9 mouse cellular contexts compared by ENCODE assay signal in genomic region chr15:89468577-89468976, GRCm38 (mm10). TPM values are rescaled to one million over a fixed set of nuclear protein-coding genes. Genes with fewer than 3 reads are reported as not detected.
DNase-seq lines count a peak whose midpoint lies in the region; ATAC-seq and TF ChIP-seq lines count a peak whose summit lies in the region.
"Had no signal": no experiment of that assay in that cellular context is flagged by ENCODE, and none has a peak within 500 bp of the region (broad histone marks: within the 10 kb centered on the region; RNA-seq: fewer than 3 reads in every experiment).

No protein-coding gene starts in this region.

- H3K36me3 ChIP-seq in hindbrain, embryonic 15.5 days = peaks cover under 1% of the 10 kb centered on the region; the same call in 1 of the 2 replicates
- H3K36me3 ChIP-seq in hindbrain, embryonic 16.5 days (ENCODE audit: control insufficient read depth, insufficient read depth, low read length) = 0 out of 2 replicates have a peak, but pooled peaks cover under 1% of the 10 kb centered on the region
- no peaks in the 10 kb centered on the region for H3K36me3 ChIP-seq in stomach, postnatal 0 days (ENCODE audit: control insufficient read depth, insufficient read depth, low read length)

- WGBS in hindbrain, embryonic 15.5 days = 26% methylated on average over 2 of the region's 2 CpGs
- 27% methylated on average over 2 of the region's 2 CpGs for WGBS in hindbrain, embryonic 16.5 days
- WGBS in stomach, postnatal 0 days = 24% methylated on average over 2 of the region's 2 CpGs

- no peaks in the 10 kb centered on the region for H3K9me3 ChIP-seq in hindbrain, embryonic 15.5 days
- no peaks in the 10 kb centered on the region for H3K9me3 ChIP-seq in hindbrain, embryonic 16.5 days (ENCODE audit: control insufficient read depth, low read length)
- no peaks in the 10 kb centered on the region for H3K9me3 ChIP-seq in stomach, postnatal 0 days (ENCODE audit: control insufficient read depth, low read length)

- H3K9ac ChIP-seq in hindbrain, embryonic 15.5 days = no peak overlapping the region
- no peak overlapping the region for H3K9ac ChIP-seq in hindbrain, embryonic 16.5 days (ENCODE audit: low read depth, low read length)
- no peak overlapping the region for H3K9ac ChIP-seq in stomach, postnatal 0 days (ENCODE audit: low read length)

- H3K4me2 ChIP-seq in hindbrain, embryonic 15.5 days = no peak overlapping the region
- H3K4me2 ChIP-seq in hindbrain, embryonic 16.5 days (ENCODE audit: low read length) = no peak overlapping the region
- H3K4me2 ChIP-seq in stomach, postnatal 0 days (replicated peaks; ENCODE audit: low read depth) = no peak overlapping the region
- H3K4me2 ChIP-seq: heart, embryonic 11.5 days had no signal

- no peak overlapping the region for H3K4me3 ChIP-seq in hindbrain, embryonic 15.5 days
- no peak overlapping the region for H3K4me3 ChIP-seq in hindbrain, embryonic 16.5 days (ENCODE audit: low read length)
- H3K4me3 ChIP-seq in stomach, postnatal 0 days (ENCODE audit: low read depth, low read length) = no peak overlapping the region

- no peak overlapping the region for H3K27ac ChIP-seq in hindbrain, embryonic 15.5 days (replicated peaks)
- no peak overlapping the region for H3K27ac ChIP-seq in hindbrain, embryonic 16.5 days (ENCODE audit: low read depth, low read length)
- no peak overlapping the region for H3K27ac ChIP-seq in stomach, postnatal 0 days (replicated peaks)

- ATAC-seq in hindbrain, embryonic 15.5 days (ENCODE audit: low FRiP score, low read depth) = 0 out of 2 replicates have a peak, but pooled peaks have one; percentile 20
- ATAC-seq in hindbrain, embryonic 16.5 days = no peak
- ATAC-seq in stomach, postnatal 0 days (ENCODE audit: low FRiP score, low TSS enrichment) = no peak

- peaks cover 9% of the 10 kb centered on the region for H3K4me1 ChIP-seq in hindbrain, embryonic 15.5 days (replicated peaks)
- no peaks in the 10 kb centered on the region for H3K4me1 ChIP-seq in hindbrain, embryonic 16.5 days (ENCODE audit: control insufficient read depth, insufficient read depth, low read depth, low read length)
- no peaks in the 10 kb centered on the region for H3K4me1 ChIP-seq in stomach, postnatal 0 days (replicated peaks; ENCODE audit: control insufficient read depth, insufficient read depth)

- H3K27me3 ChIP-seq in hindbrain, embryonic 15.5 days = no peaks in the 10 kb centered on the region
- H3K27me3 ChIP-seq in hindbrain, embryonic 16.5 days (replicated peaks; ENCODE audit: control insufficient read depth, insufficient read depth, low read length) = no peaks in the 10 kb centered on the region
- no peaks in the 10 kb centered on the region for H3K27me3 ChIP-seq in stomach, postnatal 0 days (ENCODE audit: control insufficient read depth, insufficient read depth, low read length)

- TF ChIP-seq EP300 in stomach, postnatal 0 days (optimal IDR thresholded peaks at IDR 0.05) = no peak

- DNase-seq in thymus, postnatal 0 days (ENCODE audit: low spot score) = peak; percentile 14
- no peak for DNase-seq in thymus, postnatal 10 days (ENCODE audit: low spot score in 2 of 2)
- DNase-seq in c-Kit-positive CD71-negative TER-119-negative erythroid progenitor cells, embryonic 14.5 days (ENCODE audit: low read depth) = peak; percentile 31
- no peak for DNase-seq in stomach, postnatal 0 days (ENCODE audit: low spot score)
- no peak for DNase-seq in yolk sac, embryonic 10.5 days (ENCODE audit: low spot score)
- DNase-seq in right cerebral cortex, adult 18-20 months = no peak

- peak; percentile 77 for TF ChIP-seq CTCF in stomach, postnatal 0 days (IDR thresholded peaks at IDR 0.05; ENCODE audit: low read depth)

RNA-seq across cellular contexts. Expression of gene Arsa, which starts 8.6 kb away (rescaled TPM):
- 33.4 and 35.4 TPM in 2 replicates for polyA plus RNA-seq in hindbrain, embryonic 15.5 days (2015; fragmentation: Nextera tagmentation; extraction: Ambion mirVana)
- 35.4 and 37.3 TPM in 2 replicates for polyA plus RNA-seq in hindbrain, embryonic 16.5 days (2015; fragmentation: Nextera tagmentation; extraction: Ambion mirVana)
- 9.0 and 9.4 TPM in 2 replicates for polyA plus RNA-seq in thymus, postnatal 0 days (2015; fragmentation: Nextera tagmentation; extraction: Ambion mirVana)
- polyA plus RNA-seq in stomach, postnatal 0 days (2015; fragmentation: Nextera tagmentation; extraction: Ambion mirVana) = 10.3 and 11.1 TPM in 2 replicates

RNA-seq across cellular contexts. Expression of gene Mapk8ip2, which starts 14.9 kb away (rescaled TPM):
- polyA plus RNA-seq in hindbrain, embryonic 15.5 days (2015; fragmentation: Nextera tagmentation; extraction: Ambion mirVana) = 78.0 and 87.6 TPM in 2 replicates
- 84.5 and 88.1 TPM in 2 replicates for polyA plus RNA-seq in hindbrain, embryonic 16.5 days (2015; fragmentation: Nextera tagmentation; extraction: Ambion mirVana)
- 0.08 TPM in 1 of 2 replicates, not detected in the other for polyA plus RNA-seq in thymus, postnatal 0 days (2015; fragmentation: Nextera tagmentation; extraction: Ambion mirVana)
- 1.6 and 1.9 TPM in 2 replicates for polyA plus RNA-seq in stomach, postnatal 0 days (2015; fragmentation: Nextera tagmentation; extraction: Ambion mirVana)

RNA-seq across cellular contexts. Expression of gene Shank3, which starts 30.8 kb away (rescaled TPM):
- 9.6 and 11.2 TPM in 2 replicates for polyA plus RNA-seq in hindbrain, embryonic 15.5 days (2015; fragmentation: Nextera tagmentation; extraction: Ambion mirVana)
- polyA plus RNA-seq in hindbrain, embryonic 16.5 days (2015; fragmentation: Nextera tagmentation; extraction: Ambion mirVana) = 7.7 and 8.4 TPM in 2 replicates
- 0.23 and 0.39 TPM in 2 replicates for polyA plus RNA-seq in thymus, postnatal 0 days (2015; fragmentation: Nextera tagmentation; extraction: Ambion mirVana)
- 0.35 and 0.40 TPM in 2 replicates for polyA plus RNA-seq in stomach, postnatal 0 days (2015; fragmentation: Nextera tagmentation; extraction: Ambion mirVana)

RNA-seq across cellular contexts. Expression of gene Chkb, which starts 38.9 kb away (rescaled TPM):
- 89.8 and 91.9 TPM in 2 replicates for polyA plus RNA-seq in hindbrain, embryonic 15.5 days (2015; fragmentation: Nextera tagmentation; extraction: Ambion mirVana)
- polyA plus RNA-seq in hindbrain, embryonic 16.5 days (2015; fragmentation: Nextera tagmentation; extraction: Ambion mirVana) = 82.1 and 85.6 TPM in 2 replicates
- polyA plus RNA-seq in thymus, postnatal 0 days (2015; fragmentation: Nextera tagmentation; extraction: Ambion mirVana) = 62.6 and 70.8 TPM in 2 replicates
- polyA plus RNA-seq in stomach, postnatal 0 days (2015; fragmentation: Nextera tagmentation; extraction: Ambion mirVana) = 46.8 and 47.9 TPM in 2 replicates

RNA-seq across cellular contexts. Expression of gene Gm44502, which starts 39.1 kb away (rescaled TPM):
- not detected in 2 replicates for polyA plus RNA-seq in hindbrain, embryonic 15.5 days (2015; fragmentation: Nextera tagmentation; extraction: Ambion mirVana)
- 0.11 TPM in 1 of 2 replicates, not detected in the other for polyA plus RNA-seq in hindbrain, embryonic 16.5 days (2015; fragmentation: Nextera tagmentation; extraction: Ambion mirVana)
- not detected in 2 replicates for polyA plus RNA-seq in thymus, postnatal 0 days (2015; fragmentation: Nextera tagmentation; extraction: Ambion mirVana)
- polyA plus RNA-seq in stomach, postnatal 0 days (2015; fragmentation: Nextera tagmentation; extraction: Ambion mirVana) = not detected in 2 replicates

Comparison
In these comparisons a context has a peak if more than half of its experiments do, and no peak if none do; other contexts are left out.
1. DNase-seq: peak in thymus, postnatal 0 days (single experiment) and c-Kit-positive CD71-negative TER-119-negative erythroid progenitor cells, embryonic 14.5 days (single experiment); none in thymus, postnatal 10 days (0 of 2), stomach, postnatal 0 days (single experiment), yolk sac, embryonic 10.5 days (single experiment) and right cerebral cortex, adult 18-20 months (single experiment).
2. RNA of gene Mapk8ip2, which starts 14.9 kb away (polyA plus RNA-seq): 78.0 to 87.6 TPM in hindbrain, embryonic 15.5 days and 84.5 to 88.1 TPM in hindbrain, embryonic 16.5 days; 1.6 to 1.9 TPM in stomach, postnatal 0 days and 0.08 TPM in thymus, postnatal 0 days; every median in the first group is over 10 times any median in the second.